Mouse (Mus musculus) kidney, adult 9 months (tissue): ENCODE results near the gene Pcbp1.
A peak's percentile ranks its signal among the peaks of the same experiment; 100 is the strongest.

Source experiments
- DNase-seq: peaks from one replicate; pipeline ENCODE4 v3.0.0; 2022

Gene Pcbp1

DNA sequence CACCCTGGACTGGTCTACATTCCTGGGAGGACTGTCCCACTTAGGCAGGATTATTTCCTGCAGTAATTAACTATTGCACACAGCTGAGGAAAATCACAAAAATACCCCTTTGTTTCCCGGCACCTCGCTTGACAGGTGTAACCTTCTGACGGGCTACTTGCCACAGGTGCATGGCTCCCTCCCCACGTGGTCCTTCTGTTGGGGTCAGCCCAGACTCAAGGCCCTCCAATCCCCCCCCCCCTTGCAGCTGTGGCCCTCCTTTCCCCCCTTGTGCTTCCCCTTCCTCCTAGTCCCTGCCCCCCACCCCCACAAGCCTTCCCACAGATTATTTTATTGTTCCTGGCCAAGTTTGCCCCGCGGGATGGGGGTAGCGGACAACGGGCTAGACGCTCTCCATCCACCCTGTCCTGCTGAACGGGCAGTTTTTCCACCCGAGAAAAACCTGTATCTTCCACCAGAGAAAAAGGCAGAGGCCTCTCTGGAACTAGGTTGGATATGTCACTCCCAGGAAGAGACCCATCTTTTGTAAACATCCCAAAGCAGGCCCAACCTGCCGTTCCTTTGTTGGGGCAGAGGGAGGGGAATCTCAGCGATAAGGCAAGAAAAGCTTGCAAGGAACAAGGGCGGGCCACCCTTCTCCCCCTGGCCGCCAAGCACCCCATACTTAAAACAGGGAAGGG lies 2.2 kb downstream of the Pcbp1 start:
- DNase-seq, result no peak

- DNase-seq, result no peak
These were observed 2.8 kb downstream of the Pcbp1 start for GRCm38 (mm10) chr6:86523242-86523754.

GRCm38 (mm10) chr6:86522001-86522911 lies 3.9 kb downstream of the Pcbp1 start:
- DNase-seq, result no peak

- peak; percentile 60 for DNase-seq
These were observed 6.3 kb downstream of the Pcbp1 start for GRCm38 (mm10) chr6:86519767-86520345.

DNA sequence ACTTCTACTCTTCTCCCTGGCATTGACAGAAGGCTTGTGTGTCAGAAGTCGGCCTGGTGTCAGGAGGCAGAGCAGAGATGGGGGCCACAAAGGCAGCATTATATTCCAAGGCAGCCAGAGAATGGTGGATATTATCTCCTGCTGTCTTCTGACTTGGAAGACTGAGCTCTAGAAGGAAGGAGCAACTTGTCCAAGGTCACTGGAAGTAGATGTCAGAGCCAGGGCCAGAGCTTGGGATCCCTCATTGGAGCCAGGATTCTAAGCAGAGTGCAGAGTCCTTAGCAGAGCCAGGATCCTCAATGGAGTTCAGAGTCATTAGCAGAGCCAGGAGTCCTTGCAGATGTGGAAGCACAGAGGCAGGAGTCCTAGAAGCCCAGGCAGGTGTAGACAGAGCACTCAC lies 10.1 kb downstream of the Pcbp1 start:
- peak; percentile 89 for DNase-seq

DNA sequence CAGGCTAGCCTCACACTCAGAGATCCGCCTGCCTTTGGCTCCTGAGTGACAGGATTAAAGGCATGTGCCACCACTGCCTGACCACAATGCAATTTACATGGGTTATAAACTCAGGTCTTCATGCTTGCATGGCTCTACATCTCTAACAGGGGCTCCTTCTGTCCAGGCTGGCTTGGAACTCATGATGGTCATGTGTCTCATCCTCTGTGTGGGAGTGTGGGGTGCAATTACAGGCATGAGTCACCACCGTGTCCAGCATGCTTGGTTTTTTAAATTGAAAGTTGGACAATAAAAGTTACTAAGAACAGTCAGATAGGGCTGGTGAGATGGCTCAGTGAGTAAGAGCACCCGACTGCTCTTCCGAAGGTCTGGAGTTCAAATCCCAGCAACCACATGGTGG lies 12.8 kb downstream of the Pcbp1 start:
- no peak for DNase-seq

- no peak for DNase-seq
These were observed 15.1 kb downstream of the Pcbp1 start for GRCm38 (mm10) chr6:86510979-86511378.

DNA sequence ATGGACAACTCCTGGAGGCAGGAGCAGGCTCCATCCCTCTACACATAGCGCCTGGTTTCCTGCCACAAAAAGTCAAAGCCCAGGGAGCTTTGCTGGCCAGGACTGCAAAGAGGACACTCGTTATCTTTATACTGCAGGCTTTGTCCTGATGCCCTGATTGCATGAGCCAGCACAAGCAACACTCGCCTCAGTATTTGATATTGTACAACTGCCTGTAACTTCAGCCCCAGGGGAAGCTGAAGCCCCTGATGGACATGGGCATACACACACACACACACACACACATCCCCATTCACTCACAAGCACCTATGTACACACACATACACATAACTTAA lies 16.3 kb downstream of the Pcbp1 start:
- no peak for DNase-seq

DNA sequence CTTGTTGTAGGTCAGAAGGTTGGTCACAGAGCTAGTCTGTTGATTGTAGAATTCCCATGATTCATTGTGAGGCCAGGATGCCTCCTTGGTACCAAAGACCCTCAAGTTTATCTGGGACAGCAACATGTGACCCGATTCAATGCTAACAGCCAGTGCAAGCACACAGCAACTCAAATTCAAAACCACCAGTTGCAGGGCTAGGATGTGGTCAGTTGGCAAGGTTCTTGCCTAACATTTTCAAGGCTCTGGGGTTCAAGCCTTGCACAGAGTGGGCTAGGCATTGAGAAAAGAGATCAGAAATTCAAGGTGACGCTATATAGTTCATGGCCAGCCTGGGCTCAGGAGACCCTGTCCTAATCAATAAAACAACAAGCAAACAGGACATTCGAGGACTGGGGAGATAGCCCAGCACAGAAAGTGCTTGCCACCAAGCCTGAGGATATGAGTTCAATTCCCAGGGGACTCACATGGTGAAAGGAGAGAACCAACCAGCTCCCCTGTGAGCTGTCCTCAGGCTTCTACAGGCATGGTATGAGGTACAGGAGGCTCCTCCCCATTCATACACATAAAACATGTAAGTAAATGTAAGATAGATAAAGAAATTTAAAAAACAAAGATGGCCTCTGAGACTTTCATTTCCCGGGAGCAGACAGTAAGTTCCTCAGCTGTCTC lies 16.8 kb downstream of the Pcbp1 start:
- DNase-seq, result no peak

GRCm38 (mm10) chr6:86508736-86509135 lies 17.4 kb downstream of the Pcbp1 start:
- DNase-seq, result no peak

DNA sequence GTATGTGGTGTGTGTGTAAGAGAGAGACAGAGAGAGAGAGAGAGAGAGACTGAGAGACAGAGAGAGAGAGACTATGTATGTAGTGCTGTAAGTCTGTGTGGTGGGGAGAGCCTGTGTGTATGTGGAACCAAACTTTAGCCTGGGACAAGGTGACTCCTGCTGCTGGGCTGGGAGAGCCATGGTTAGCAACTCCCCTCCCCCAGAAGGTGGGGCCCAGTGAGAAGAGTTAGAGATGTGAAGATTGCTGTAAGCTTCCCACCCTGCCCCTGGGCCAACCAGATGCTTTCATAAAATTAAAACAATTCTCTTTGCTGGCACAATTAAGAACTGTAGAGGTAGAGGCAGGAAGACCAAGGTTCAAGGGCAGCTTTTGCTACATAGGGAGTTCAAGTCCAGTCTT lies 19.0 kb downstream of the Pcbp1 start:
- no peak for DNase-seq

- DNase-seq, result no peak
These were observed 19.8 kb downstream of the Pcbp1 start for GRCm38 (mm10) chr6:86506309-86506708.

DNA sequence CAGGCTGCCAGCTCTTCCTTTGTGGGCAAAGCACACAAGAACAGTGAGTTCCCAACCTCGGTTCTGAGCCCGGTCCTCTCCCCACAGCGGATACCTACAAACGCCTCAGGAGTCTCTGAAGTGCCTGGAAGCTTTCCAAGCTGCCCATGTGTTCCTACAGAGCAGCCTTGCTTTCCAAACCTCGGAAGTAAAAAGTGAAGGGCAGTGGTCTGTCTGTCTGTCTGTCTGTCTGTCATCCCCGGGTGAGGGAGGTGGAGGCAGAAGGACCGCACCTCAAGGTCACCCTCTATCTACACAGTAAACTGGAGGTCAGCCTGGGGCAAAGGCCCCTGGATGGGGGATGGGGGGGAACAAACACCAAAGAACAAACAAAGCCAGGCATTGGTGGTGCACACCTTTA lies 20.4 kb downstream of the Pcbp1 start:
- DNase-seq, result no peak

DNA sequence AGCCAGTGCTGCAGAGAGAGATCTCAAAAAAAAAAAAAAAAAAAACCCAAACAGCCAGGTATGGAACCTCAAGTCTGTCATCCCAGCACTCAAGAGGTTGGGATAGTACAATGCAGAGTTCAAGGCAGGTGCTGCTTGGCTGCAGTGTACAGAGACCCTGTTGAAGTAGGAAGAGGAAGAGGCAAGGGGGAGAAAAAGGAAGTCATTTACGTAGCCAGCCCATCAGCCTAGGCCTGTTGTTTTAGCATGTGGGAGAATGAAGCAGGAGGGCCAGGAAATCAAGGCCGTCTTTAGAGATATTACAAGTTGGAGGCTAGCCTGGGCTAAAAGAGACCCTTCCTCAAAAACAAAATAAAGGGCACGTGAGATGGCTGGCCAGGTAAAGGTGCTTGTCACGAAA lies 22.6 kb downstream of the Pcbp1 start:
- no peak for DNase-seq

GRCm38 (mm10) chr6:86499571-86500109 lies 26.5 kb downstream of the Pcbp1 start:
- no peak for DNase-seq

DNA sequence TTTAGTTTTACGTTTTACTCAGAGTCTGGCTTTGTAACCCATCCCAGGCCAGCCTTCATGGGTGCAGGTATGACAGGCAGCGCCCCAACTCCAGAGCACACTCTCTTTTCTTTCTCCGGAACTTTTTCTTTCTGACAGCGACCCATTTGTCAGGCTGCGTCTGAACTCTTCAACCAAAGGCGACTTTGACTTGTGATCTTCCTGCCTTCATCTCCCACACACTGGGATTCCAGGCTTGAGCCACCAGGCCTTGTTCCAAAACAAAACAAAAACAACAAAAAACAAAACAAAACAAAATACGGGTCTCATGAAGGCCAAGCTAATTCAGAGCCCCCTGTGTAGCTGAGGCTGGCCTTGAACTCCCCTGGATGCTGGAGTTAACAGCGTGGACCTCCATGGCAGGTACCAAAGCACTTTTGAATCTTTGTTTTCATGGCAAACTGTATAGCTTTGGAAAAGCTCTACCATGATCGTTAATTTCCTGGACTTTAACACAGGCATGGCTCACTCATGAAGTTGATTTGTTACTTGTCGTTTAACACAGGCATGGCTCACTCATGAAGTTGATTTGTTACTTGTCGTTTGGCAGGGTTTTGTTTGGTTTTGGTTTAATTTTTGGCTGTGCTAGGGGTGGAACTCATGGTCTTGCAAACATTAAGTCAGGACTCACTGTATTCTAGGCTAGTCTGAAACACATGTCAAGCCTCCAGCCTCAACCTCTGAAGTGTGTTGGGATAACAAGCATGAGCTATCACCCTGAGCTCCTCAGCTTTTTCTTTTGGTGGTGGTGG lies 28.0 kb downstream of the Pcbp1 start:
- no peak for DNase-seq

GRCm38 (mm10) chr6:86497071-86497815 lies 28.9 kb downstream of the Pcbp1 start:
- DNase-seq, result peak; percentile 69

DNA sequence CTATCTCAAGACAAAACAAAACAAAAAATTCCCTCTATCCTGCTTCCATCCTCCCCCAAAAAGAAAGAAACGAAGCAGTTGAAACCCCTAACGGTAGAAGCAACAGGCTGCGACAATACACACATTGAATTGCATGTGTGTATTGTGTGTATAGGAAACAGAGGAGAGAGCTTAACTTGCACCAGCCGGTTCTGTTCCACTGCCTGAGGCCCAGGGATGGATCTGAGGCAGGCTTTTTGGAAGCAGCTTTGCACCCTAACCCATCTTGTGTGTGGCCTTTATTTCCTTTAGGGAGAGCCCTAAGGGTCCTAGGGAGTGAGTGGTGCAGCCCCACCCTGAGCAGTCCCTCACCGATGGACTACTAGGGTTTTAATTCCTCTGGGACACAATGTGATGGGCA lies 29.5 kb downstream of the Pcbp1 start:
- DNase-seq, result no peak

DNA sequence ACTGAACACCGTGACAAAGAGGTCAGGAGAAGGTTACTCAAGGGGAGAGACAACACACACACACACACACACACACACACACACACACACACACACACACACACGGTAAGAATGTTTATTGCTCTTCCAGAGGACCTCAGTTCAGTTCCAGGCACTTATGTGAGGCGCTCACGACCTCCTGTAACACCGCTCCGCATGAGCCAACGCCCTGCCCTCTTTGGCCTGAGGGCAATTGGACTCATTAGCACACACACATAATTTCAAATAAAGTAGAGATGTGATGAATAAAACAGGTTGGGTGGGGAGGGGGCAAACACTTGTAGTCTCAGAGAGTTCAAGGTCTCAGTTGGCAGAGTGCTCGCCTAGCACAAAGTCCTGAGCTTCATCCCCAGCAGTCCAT lies 30.0 kb downstream of the Pcbp1 start:
- DNase-seq, result no peak

DNA sequence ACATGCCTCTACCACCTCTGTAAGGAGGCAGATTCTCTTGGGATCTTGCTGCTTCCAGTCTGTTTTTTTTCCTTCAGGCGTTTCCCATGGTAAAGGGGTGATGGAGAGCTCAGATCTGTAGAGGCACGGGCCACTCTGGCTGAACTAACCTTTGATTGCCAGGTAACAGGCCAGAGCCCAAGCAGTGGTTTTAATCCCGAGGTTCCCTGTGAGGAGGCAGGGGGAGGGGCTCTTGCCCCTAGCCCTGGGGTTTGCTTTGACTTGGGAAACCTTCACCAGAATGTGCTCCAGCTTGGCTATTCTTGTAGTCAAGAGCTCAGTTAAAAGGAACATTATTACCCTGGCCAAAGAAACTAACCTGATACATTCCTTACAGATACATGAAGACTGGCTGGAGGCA lies 30.5 kb downstream of the Pcbp1 start:
- DNase-seq, result no peak

DNA sequence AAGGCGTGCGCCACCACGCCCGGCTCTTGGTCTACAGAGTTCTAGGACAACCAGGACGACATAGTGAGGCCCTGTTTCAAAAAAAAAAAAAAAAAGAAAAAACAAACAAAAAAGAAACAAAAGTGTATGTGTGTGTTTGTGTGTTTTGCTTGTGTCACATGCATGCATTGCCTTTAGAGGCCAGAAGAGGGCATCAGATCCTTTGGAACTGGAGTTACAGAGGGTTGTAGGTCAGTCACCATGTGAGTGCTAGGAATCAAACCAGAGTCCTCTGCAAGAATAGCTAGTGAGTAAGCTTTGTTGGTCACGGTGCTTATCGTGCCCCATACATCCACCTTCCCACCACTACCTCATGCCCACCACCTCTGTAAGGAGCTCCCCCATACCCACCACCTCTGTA lies 31.4 kb downstream of the Pcbp1 start:
- DNase-seq, result no peak
